9 mouse cellular contexts compared by ENCODE assay signal in the genomic region with DNA sequence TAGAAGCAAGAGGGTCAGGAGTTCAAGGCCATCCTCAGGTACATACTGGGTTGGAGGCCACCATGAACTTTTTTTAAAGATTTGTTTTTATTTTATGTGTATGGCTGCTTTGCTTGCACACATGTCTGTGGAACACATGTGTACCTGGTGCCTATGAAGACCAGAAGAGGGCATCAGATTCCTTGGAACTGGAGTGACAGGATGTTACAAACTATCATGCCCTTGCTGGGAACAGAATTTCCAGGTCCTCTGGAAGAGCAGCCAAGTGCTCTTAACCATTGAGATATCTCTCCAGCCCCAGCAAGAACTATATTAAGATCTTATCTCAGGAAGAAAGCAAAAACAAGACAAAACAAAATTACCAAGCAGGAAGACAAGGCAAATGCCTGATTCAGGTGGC. TPM values are rescaled to one million over a fixed set of nuclear protein-coding genes. Genes with fewer than 3 reads are reported as not detected.
DNase-seq lines count a peak whose midpoint lies in the region; ATAC-seq and TF ChIP-seq lines count a peak whose summit lies in the region.
"Had no signal": no experiment of that assay in that cellular context is flagged by ENCODE, and none has a peak within 500 bp of the region (broad histone marks: within the 10 kb centered on the region; RNA-seq: fewer than 3 reads in every experiment).

No protein-coding gene starts in this region.

- H3K27me3 ChIP-seq in forebrain, embryonic 13.5 days: no peaks in the 10 kb centered on the region
- 0 out of 2 replicates have a peak, but pooled peaks cover 2% of the 10 kb centered on the region for H3K27me3 ChIP-seq in liver, embryonic 13.5 days
- no peaks in the 10 kb centered on the region for H3K27me3 ChIP-seq in cerebellum, adult 2 months (ENCODE audit: control insufficient read depth, insufficient read depth, low read length)

- TF ChIP-seq POLR2A in cerebellum, adult 2 months (IDR thresholded peaks at IDR 0.05; ENCODE audit: borderline replicate concordance, insufficient read depth, low read length): no peak

- H3K36me3 ChIP-seq in forebrain, embryonic 13.5 days (ENCODE audit: poor library complexity, severe bottlenecking): no peaks in the 10 kb centered on the region
- H3K36me3 ChIP-seq in liver, embryonic 13.5 days: no peaks in the 10 kb centered on the region

- H3K4me3 ChIP-seq in forebrain, embryonic 13.5 days: peak overlapping the region; percentile 82
- H3K4me3 ChIP-seq in liver, embryonic 13.5 days (replicated peaks): peak overlapping the region; percentile 87
- no peak overlapping the region for H3K4me3 ChIP-seq in cerebellum, adult 2 months (replicated peaks; ENCODE audit: insufficient read depth, low read depth, low read length)

- no peak for ATAC-seq in forebrain, embryonic 13.5 days
- no peak for ATAC-seq in liver, embryonic 13.5 days (ENCODE audit: low read depth)

- H3K27ac ChIP-seq in forebrain, embryonic 13.5 days: no peak overlapping the region
- peak overlapping the region; percentile 97; the same call in 1 of the 2 replicates for H3K27ac ChIP-seq in liver, embryonic 13.5 days
- H3K27ac ChIP-seq in cerebellum, adult 2 months (ENCODE audit: insufficient read depth, low read length): no peak overlapping the region

- H3K4me2 ChIP-seq in forebrain, embryonic 13.5 days: peak overlapping the region; percentile 75
- peak overlapping the region; percentile 75 for H3K4me2 ChIP-seq in liver, embryonic 13.5 days

- TF ChIP-seq CTCF in cerebellum, adult 2 months (IDR thresholded peaks at IDR 0.05; ENCODE audit: borderline replicate concordance, insufficient read depth, low read depth, low read length): no peak

- peaks cover 20% of the 10 kb centered on the region for H3K4me1 ChIP-seq in forebrain, embryonic 13.5 days
- H3K4me1 ChIP-seq in liver, embryonic 13.5 days (replicated peaks): peaks cover 44% of the 10 kb centered on the region
- H3K4me1 ChIP-seq in cerebellum, adult 2 months (ENCODE audit: control insufficient read depth, insufficient read depth, low read length): no peaks in the 10 kb centered on the region

- DNase-seq in 3T3-L1 (ENCODE audit: low read depth, low spot score) (peak; percentile 60), 416B (ENCODE audit: low read depth) (peak; percentile 43)
- no peak for DNase-seq in liver, embryonic 13.5 days
- DNase-seq in cerebellum, adult 2 months: no peak
- DNase-seq in spleen, postnatal 36 days (ENCODE audit: low spot score in 2 of 2): no peak
- DNase-seq in cerebellum, postnatal 36 days: no peak
- DNase-seq: cerebellum, adult 11-12 months; layer of hippocampus, postnatal 36 days had no signal

- peak overlapping the region; percentile 90 for H3K9ac ChIP-seq in forebrain, embryonic 13.5 days
- H3K9ac ChIP-seq in liver, embryonic 13.5 days: peak overlapping the region; percentile 92

- no peaks in the 10 kb centered on the region for H3K9me3 ChIP-seq in forebrain, embryonic 13.5 days (replicated peaks)
- no peaks in the 10 kb centered on the region for H3K9me3 ChIP-seq in liver, embryonic 13.5 days (replicated peaks)

RNA-seq across cellular contexts. Expression of a gene that starts 1.6 kb away (rescaled TPM):
- 76.4 and 79.7 TPM in 2 replicates for polyA plus RNA-seq in forebrain, embryonic 13.5 days (2015; fragmentation: Nextera tagmentation; extraction: Ambion mirVana)
- 52.3 and 63.6 TPM in 2 replicates for polyA plus RNA-seq in liver, embryonic 13.5 days (2015; fragmentation: Nextera tagmentation; extraction: Ambion mirVana)
- polyA plus RNA-seq in cerebellum, adult 2 months (2012; rRNA removed): 50.9 and 51.9 TPM in 2 replicates

RNA-seq across cellular contexts. Expression of a gene that starts 34.1 kb away (rescaled TPM):
- polyA plus RNA-seq in forebrain, embryonic 13.5 days (2015; fragmentation: Nextera tagmentation; extraction: Ambion mirVana): 17.0 and 18.5 TPM in 2 replicates
- polyA plus RNA-seq in liver, embryonic 13.5 days (2015; fragmentation: Nextera tagmentation; extraction: Ambion mirVana): 1.3 and 1.8 TPM in 2 replicates
- 8.2 and 10.4 TPM in 2 replicates for polyA plus RNA-seq in cerebellum, adult 2 months (2012; rRNA removed)

Comparison
In these comparisons a context has a peak if more than half of its experiments do, and no peak if none do; other contexts are left out.
1. DNase-seq: peak in 3T3-L1 (single experiment) and 416B (single experiment); none in liver, embryonic 13.5 days (single experiment), cerebellum, adult 2 months (0 of 2), spleen, postnatal 36 days (0 of 2) and cerebellum, postnatal 36 days (0 of 2).